Mouse (Mus musculus): Measurements from ENCODE around the gene Nipbl. TPM values are rescaled to one million over a fixed set of nuclear protein-coding genes. Genes with fewer than 3 reads are reported as not detected.
A peak's percentile ranks its signal among the peaks of the same experiment; 100 is the strongest.

The Nipbl gene
- 14.3 and 15.6 TPM in 2 replicates for polyA plus RNA-seq (2014; fragmentation: Nextera tagmentation; extraction: Ambion mirVana)

- peak within 1 kb of the TSS; percentile 99 for H3K9ac ChIP-seq (ENCODE audit: low read length)
- H3K9me3 ChIP-seq (ENCODE audit: control insufficient read depth, low read length): no peaks in the 10 kb centered on the region
- under 1% methylated on average over 85 of the region's 102 CpGs for WGBS
- no peaks in the 10 kb centered on the region for H3K36me3 ChIP-seq (ENCODE audit: control insufficient read depth, insufficient read depth, low read length)
- peak within 1 kb of the TSS; percentile 90 for H3K4me2 ChIP-seq (ENCODE audit: low read length)
- H3K27ac ChIP-seq (replicated peaks in 1 of 2; ENCODE audit: control insufficient read depth in 1 of 2, insufficient read depth in 1 of 2, low read depth in 2 of 2, low read length in 2 of 2): peak within 1 kb of the TSS; percentile 98 to 99
- peak within 1 kb of the TSS; percentile 65 to 97 for H3K4me3 ChIP-seq (ENCODE audit: control insufficient read depth in 1 of 2, insufficient read depth in 1 of 2, low read depth in 1 of 2, low read length in 2 of 2)
- ATAC-seq (ENCODE audit: insufficient number of reproducible peaks, insufficient read depth, low FRiP score, low read depth): peak; percentile 82
- no peaks in the 10 kb centered on the region for H3K27me3 ChIP-seq (ENCODE audit: control insufficient read depth, insufficient read depth, low read length)
- H3K4me1 ChIP-seq (ENCODE audit: control insufficient read depth in 2 of 2, insufficient read depth in 2 of 2, low read length in 2 of 2): peaks cover 0 to 16% of the 10 kb centered on the region in 2 experiments; a peak in 3 of 4 replicates
These were observed at the start of gene Nipbl for GRCm38 (mm10) chr15:8443926-8444889. Gene Nipbl, minus strand, starts transcription at chr15:8444463.

GRCm38 (mm10) chr15:8485261-8485660 is 41.0 kb upstream of the Nipbl start:
- H3K27me3 ChIP-seq (ENCODE audit: control insufficient read depth, insufficient read depth, low read length): no peaks in the 10 kb centered on the region
- H3K9ac ChIP-seq (ENCODE audit: low read length): no peak overlapping the region
- H3K4me2 ChIP-seq (ENCODE audit: low read length): no peak overlapping the region
- H3K36me3 ChIP-seq (ENCODE audit: control insufficient read depth, insufficient read depth, low read length): no peaks in the 10 kb centered on the region
- no peak overlapping the region for H3K4me3 ChIP-seq (ENCODE audit: control insufficient read depth in 1 of 2, insufficient read depth in 1 of 2, low read depth in 1 of 2, low read length in 2 of 2)
- ATAC-seq (ENCODE audit: insufficient number of reproducible peaks, insufficient read depth, low FRiP score, low read depth): no peak
- H3K9me3 ChIP-seq (ENCODE audit: control insufficient read depth, low read length): no peaks in the 10 kb centered on the region
- no peak overlapping the region for H3K27ac ChIP-seq (replicated peaks in 1 of 2; ENCODE audit: control insufficient read depth in 1 of 2, insufficient read depth in 1 of 2, low read depth in 2 of 2, low read length in 2 of 2)
- WGBS: 84% methylated on average over 6 of the region's 6 CpGs
- no peaks in the 10 kb centered on the region for H3K4me1 ChIP-seq (ENCODE audit: control insufficient read depth in 2 of 2, insufficient read depth in 2 of 2, low read length in 2 of 2)

- no peak for ATAC-seq (ENCODE audit: insufficient number of reproducible peaks, insufficient read depth, low FRiP score, low read depth)
- no peaks in the 10 kb centered on the region for H3K36me3 ChIP-seq (ENCODE audit: control insufficient read depth, insufficient read depth, low read length)
- no peak overlapping the region for H3K4me3 ChIP-seq (ENCODE audit: control insufficient read depth in 1 of 2, insufficient read depth in 1 of 2, low read depth in 1 of 2, low read length in 2 of 2)
- no peak overlapping the region for H3K27ac ChIP-seq (replicated peaks in 1 of 2; ENCODE audit: control insufficient read depth in 1 of 2, insufficient read depth in 1 of 2, low read depth in 2 of 2, low read length in 2 of 2)
- WGBS: 48% methylated on average over 4 of the region's 4 CpGs
- H3K9ac ChIP-seq (ENCODE audit: low read length): no peak overlapping the region
- no peaks in the 10 kb centered on the region for H3K9me3 ChIP-seq (ENCODE audit: control insufficient read depth, low read length)
- no peaks in the 10 kb centered on the region for H3K27me3 ChIP-seq (ENCODE audit: control insufficient read depth, insufficient read depth, low read length)
- no peaks in the 10 kb centered on the region for H3K4me1 ChIP-seq (ENCODE audit: control insufficient read depth in 2 of 2, insufficient read depth in 2 of 2, low read length in 2 of 2)
- H3K4me2 ChIP-seq (ENCODE audit: low read length): no peak overlapping the region
These were observed 24.8 kb upstream of the Nipbl start for GRCm38 (mm10) chr15:8469006-8469575.

GRCm38 (mm10) chr15:8463521-8463920 is 19.3 kb upstream of the Nipbl start:
- 86% methylated on average over 1 of the region's 1 CpGs for WGBS
- no peak overlapping the region for H3K4me2 ChIP-seq (ENCODE audit: low read length)

GRCm38 (mm10) chr15:8462780-8463179 is 18.5 kb upstream of the Nipbl start:
- H3K4me3 ChIP-seq (ENCODE audit: control insufficient read depth in 1 of 2, insufficient read depth in 1 of 2, low read depth in 1 of 2, low read length in 2 of 2): no peak overlapping the region
- H3K4me2 ChIP-seq (ENCODE audit: low read length): no peak overlapping the region
- no peak for ATAC-seq (ENCODE audit: insufficient number of reproducible peaks, insufficient read depth, low FRiP score, low read depth)
- no peaks in the 10 kb centered on the region for H3K36me3 ChIP-seq (ENCODE audit: control insufficient read depth, insufficient read depth, low read length)
- peaks cover 0 to 2% of the 10 kb centered on the region in 2 experiments; a peak in 1 of 4 replicates for H3K4me1 ChIP-seq (ENCODE audit: control insufficient read depth in 2 of 2, insufficient read depth in 2 of 2, low read length in 2 of 2)
- H3K9me3 ChIP-seq (ENCODE audit: control insufficient read depth, low read length): no peaks in the 10 kb centered on the region
- WGBS: 75% methylated on average over 4 of the region's 4 CpGs
- H3K27me3 ChIP-seq (ENCODE audit: control insufficient read depth, insufficient read depth, low read length): no peaks in the 10 kb centered on the region
- no peak overlapping the region for H3K27ac ChIP-seq (replicated peaks in 1 of 2; ENCODE audit: control insufficient read depth in 1 of 2, insufficient read depth in 1 of 2, low read depth in 2 of 2, low read length in 2 of 2)
- no peak overlapping the region for H3K9ac ChIP-seq (ENCODE audit: low read length)

More at GRCm38 (mm10) chr15:8463521-8463920, 19.3 kb upstream of the Nipbl start:
- Histone ChIP-seq H3K27ac (replicated peaks in 1 of 2; ENCODE audit: control insufficient read depth in 1 of 2, insufficient read depth in 1 of 2, low read depth in 2 of 2, low read length in 2 of 2) (no peak overlapping the region), H3K4me1 (ENCODE audit: control insufficient read depth in 2 of 2, insufficient read depth in 2 of 2, low read length in 2 of 2) (peaks cover 0 to 2% of the 10 kb centered on the region in 2 experiments; a peak in 1 of 4 replicates), H3K36me3 (ENCODE audit: control insufficient read depth, insufficient read depth, low read length) (no peaks in the 10 kb centered on the region), H3K27me3 (ENCODE audit: control insufficient read depth, insufficient read depth, low read length) (no peaks in the 10 kb centered on the region), H3K9ac (ENCODE audit: low read length) (no peak overlapping the region), H3K9me3 (ENCODE audit: control insufficient read depth, low read length) (no peaks in the 10 kb centered on the region), H3K4me3 (ENCODE audit: control insufficient read depth in 1 of 2, insufficient read depth in 1 of 2, low read depth in 1 of 2, low read length in 2 of 2) (no peak overlapping the region)
- no peak for ATAC-seq (ENCODE audit: insufficient number of reproducible peaks, insufficient read depth, low FRiP score, low read depth)

- WGBS: 46% methylated on average over 2 of the region's 2 CpGs
- Histone ChIP-seq H3K9ac (ENCODE audit: low read length) (no peak overlapping the region), H3K27me3 (ENCODE audit: control insufficient read depth, insufficient read depth, low read length) (no peaks in the 10 kb centered on the region), H3K9me3 (ENCODE audit: control insufficient read depth, low read length) (no peaks in the 10 kb centered on the region), H3K4me2 (ENCODE audit: low read length) (no peak overlapping the region), H3K27ac (replicated peaks in 1 of 2; ENCODE audit: control insufficient read depth in 1 of 2, insufficient read depth in 1 of 2, low read depth in 2 of 2, low read length in 2 of 2) (no peak overlapping the region), H3K36me3 (ENCODE audit: control insufficient read depth, insufficient read depth, low read length) (no peaks in the 10 kb centered on the region), H3K4me1 (ENCODE audit: control insufficient read depth in 2 of 2, insufficient read depth in 2 of 2, low read length in 2 of 2) (peaks cover 0 to 2% of the 10 kb centered on the region in 2 experiments; a peak in 1 of 4 replicates), H3K4me3 (ENCODE audit: control insufficient read depth in 1 of 2, insufficient read depth in 1 of 2, low read depth in 1 of 2, low read length in 2 of 2) (no peak overlapping the region)
- ATAC-seq (ENCODE audit: insufficient number of reproducible peaks, insufficient read depth, low FRiP score, low read depth): no peak
These were observed 16.6 kb upstream of the Nipbl start for GRCm38 (mm10) chr15:8460871-8461270.

GRCm38 (mm10) chr15:8459979-8460378 is 15.7 kb upstream of the Nipbl start:
- Histone ChIP-seq H3K27me3 (ENCODE audit: control insufficient read depth, insufficient read depth, low read length) (no peaks in the 10 kb centered on the region), H3K4me2 (ENCODE audit: low read length) (no peak overlapping the region), H3K9ac (ENCODE audit: low read length) (no peak overlapping the region), H3K4me1 (ENCODE audit: control insufficient read depth in 2 of 2, insufficient read depth in 2 of 2, low read length in 2 of 2) (peaks cover 0 to 2% of the 10 kb centered on the region in 2 experiments; a peak in 1 of 4 replicates), H3K27ac (replicated peaks in 1 of 2; ENCODE audit: control insufficient read depth in 1 of 2, insufficient read depth in 1 of 2, low read depth in 2 of 2, low read length in 2 of 2) (no peak overlapping the region), H3K36me3 (ENCODE audit: control insufficient read depth, insufficient read depth, low read length) (no peaks in the 10 kb centered on the region), H3K9me3 (ENCODE audit: control insufficient read depth, low read length) (no peaks in the 10 kb centered on the region), H3K4me3 (ENCODE audit: control insufficient read depth in 1 of 2, insufficient read depth in 1 of 2, low read depth in 1 of 2, low read length in 2 of 2) (no peak overlapping the region)
- ATAC-seq (ENCODE audit: insufficient number of reproducible peaks, insufficient read depth, low FRiP score, low read depth): no peak
- 81% methylated on average over 2 of the region's 2 CpGs for WGBS

Measured in heart, embryonic 14.5 days (tissue).